Mouse (Mus musculus) heart, postnatal 14 days (tissue): ENCODE measurements at regions not wholly inside any gene's neighbourhood (a gene's known extent, or its start where the extent isn't known, plus 50 kb on each side); places are given as distances from the start of the nearest gene placed in this dataset.
"Not testable (repeated sequence)": the region's sequence is repeated elsewhere in the genome, so short reads cannot be mapped to it uniquely, and the experiment has no call there.

ENCODE experiments used
- DNase-seq, 2 experiments: peaks; one replicate each; pipeline ENCODE4 v3.0.0; 2021 to 2022
- intact Hi-C: fragments of 180-260 bp; cut with DNase I; formaldehyde crosslinking; loops from one replicate; pipeline ENCODE4 v1.15.1; 2025

- no peak for DNase-seq
- intact Hi-C loops, result loop anchor here (5.0 kb wide), 1 partner anchor 83 kb away; no protein-coding TSS in a partner anchor
Observed at GRCm38 (mm10) chr13:99743952-99744789, 156.7 kb downstream of the Cartpt start.

- no peak for DNase-seq
- intact Hi-C loops, result loop anchor here (5.0 kb wide), 1 partner anchor 85 kb away; no protein-coding TSS in a partner anchor
Observed at GRCm38 (mm10) chr13:99742507-99742906, 158.4 kb downstream of the Cartpt start.

GRCm38 (mm10) chr13:99741981-99742380 is 158.9 kb downstream of the Cartpt start:
- intact Hi-C loops, result loop anchor here (5.0 kb wide), 1 partner anchor 85 kb away; no protein-coding TSS in a partner anchor
- no peak for DNase-seq

GRCm38 (mm10) chr13:99739420-99739819 is 161.5 kb downstream of the Cartpt start:
- intact Hi-C loops, result no loop called here
- no peak for DNase-seq

GRCm38 (mm10) chr13:99737271-99737670 is 163.6 kb downstream of the Cartpt start:
- intact Hi-C loops, result no loop called here
- no peak for DNase-seq

GRCm38 (mm10) chr13:99729145-99729544 is 171.7 kb downstream of the Cartpt start:
- DNase-seq, result no peak
- intact Hi-C loops, result no loop called here

GRCm38 (mm10) chr13:99724245-99724644 is 176.6 kb downstream of the Cartpt start:
- DNase-seq, result no peak
- intact Hi-C loops, result no loop called here

GRCm38 (mm10) chr13:99723237-99723981 is 177.5 kb downstream of the Cartpt start:
- intact Hi-C loops, result no loop called here
- DNase-seq, result no peak

- no peak for DNase-seq
- intact Hi-C loops, result no loop called here
Observed at GRCm38 (mm10) chr13:99720566-99720965, 180.3 kb downstream of the Cartpt start.

- no peak for DNase-seq
- intact Hi-C loops, result no loop called here
Observed at GRCm38 (mm10) chr13:99696559-99696890, 180.2 kb upstream of the Map1b start.

GRCm38 (mm10) chr13:99695874-99696558 is 179.7 kb upstream of the Map1b start:
- DNase-seq, result no peak
- intact Hi-C loops, result no loop called here

- no peak for DNase-seq
- intact Hi-C loops, result no loop called here
Observed at GRCm38 (mm10) chr13:99679934-99680333, 163.6 kb upstream of the Map1b start.

GRCm38 (mm10) chr13:99679430-99679829 is 163.1 kb upstream of the Map1b start:
- peak; percentile 19 to 30 for DNase-seq
- intact Hi-C loops, result no loop called here

GRCm38 (mm10) chr13:99676393-99676792 is 160.1 kb upstream of the Map1b start:
- intact Hi-C loops, result no loop called here
- DNase-seq, result no peak

- intact Hi-C loops, result no loop called here
- DNase-seq, result peak; percentile 20 to 40
Observed at GRCm38 (mm10) chr13:99675951-99676350, 159.6 kb upstream of the Map1b start.

GRCm38 (mm10) chr13:99672714-99673113 is 156.4 kb upstream of the Map1b start:
- peak in 1 of 2 experiments; percentile 13 for DNase-seq

GRCm38 (mm10) chr13:99671747-99672146 is 155.4 kb upstream of the Map1b start:
- no peak for DNase-seq
- intact Hi-C loops, result no loop called here

More at GRCm38 (mm10) chr13:99672714-99673113, 156.4 kb upstream of the Map1b start:
- intact Hi-C loops, result no loop called here

- peak in 1 of 2 experiments; percentile 10 for DNase-seq
- intact Hi-C loops, result no loop called here
Observed at GRCm38 (mm10) chr13:99669987-99670534, 153.7 kb upstream of the Map1b start.

- intact Hi-C loops, result no loop called here
- DNase-seq, result no peak
Observed at GRCm38 (mm10) chr13:99668613-99669012, 152.3 kb upstream of the Map1b start.

- DNase-seq, result no peak
- intact Hi-C loops, result no loop called here
Observed at GRCm38 (mm10) chr13:99666086-99666485, 149.7 kb upstream of the Map1b start.

- DNase-seq, intact Hi-C loops: not testable (repeated sequence)
Observed at GRCm38 (mm10) chr13:99663422-99663821, 147.1 kb upstream of the Map1b start.
